ENCODE assay signal across 8 mouse cellular contexts in genomic region chr1:156040731-156041401, GRCm38 (mm10). TPM values are rescaled to one million over a fixed set of nuclear protein-coding genes. Genes with fewer than 3 reads are reported as not detected.
DNase-seq lines count a peak whose midpoint lies in the region; ATAC-seq lines count a peak whose summit lies in the region.

No protein-coding gene starts in this region.

- 0 out of 2 replicates have a peak overlapping the region, but pooled peaks have one; percentile 51 for H3K27ac ChIP-seq in hindbrain, embryonic 16.5 days (ENCODE audit: low read depth, low read length)

- no peaks in the 10 kb centered on the region for H3K27me3 ChIP-seq in hindbrain, embryonic 16.5 days (replicated peaks; ENCODE audit: control insufficient read depth, insufficient read depth, low read length)

- peak; percentile 98 for DNase-seq in ZHBTc4 (ENCODE audit: low read depth, low spot score)
- DNase-seq in cerebellum, postnatal 4 days (ENCODE audit: low spot score in 2 of 2): peak; percentile 61 to 84
- DNase-seq in gastrocnemius, adult 18-20 months (ENCODE audit: low spot score): peak; percentile 93
- DNase-seq in left cerebral cortex, adult 18-20 months (ENCODE audit: low spot score in 2 of 2): peak; percentile 91 to 94
- peak; percentile 92 to 93 for DNase-seq in lung, postnatal 4 days
- peak; percentile 94 for DNase-seq in retina, postnatal 1 day
- DNase-seq in thymus, postnatal 4 days: peak; percentile 91

- 2% methylated on average over 22 of the region's 22 CpGs for WGBS in hindbrain, embryonic 16.5 days

- H3K9ac ChIP-seq in hindbrain, embryonic 16.5 days (ENCODE audit: low read depth, low read length): peak overlapping the region; percentile 67

- ATAC-seq in hindbrain, embryonic 16.5 days: peak; percentile 83

- peak overlapping the region; percentile 59 for H3K4me2 ChIP-seq in hindbrain, embryonic 16.5 days (ENCODE audit: low read length)

- H3K9me3 ChIP-seq in hindbrain, embryonic 16.5 days (ENCODE audit: control insufficient read depth, low read length): no peaks in the 10 kb centered on the region

- peak overlapping the region; percentile 61 for H3K4me3 ChIP-seq in hindbrain, embryonic 16.5 days (ENCODE audit: low read length)

- peaks cover 18% of the 10 kb centered on the region for H3K4me1 ChIP-seq in hindbrain, embryonic 16.5 days (ENCODE audit: control insufficient read depth, insufficient read depth, low read depth, low read length)

- H3K36me3 ChIP-seq in hindbrain, embryonic 16.5 days (ENCODE audit: control insufficient read depth, insufficient read depth, low read length): no peaks in the 10 kb centered on the region

RNA-seq across cellular contexts. Expression of gene Tor1aip1, which starts 4.6 kb away (rescaled TPM):
- 100 to 1,000 TPM; 124 to 126 TPM for total RNA-seq in gastrocnemius, adult 18-20 months (2021)
- 17.9 and 18.1 TPM in 2 replicates for polyA plus RNA-seq in hindbrain, embryonic 16.5 days (2015; fragmentation: Nextera tagmentation; extraction: Ambion mirVana)
- 10 to 100 TPM; 25.2 to 32.5 TPM for total RNA-seq in left cerebral cortex, adult 18-20 months (2021)

RNA-seq across cellular contexts. Expression of gene Tor1aip2, which starts 5.7 kb away (rescaled TPM):
- total RNA-seq in gastrocnemius, adult 18-20 months (2021): 10 to 100 TPM; 46.9 to 55.6 TPM
- polyA plus RNA-seq in hindbrain, embryonic 16.5 days (2015; fragmentation: Nextera tagmentation; extraction: Ambion mirVana): 63.9 and 66.4 TPM in 2 replicates
- 10 to 100 TPM; 44.4 to 44.6 TPM for total RNA-seq in left cerebral cortex, adult 18-20 months (2021)

Comparison
In these comparisons a context has a peak if more than half of its experiments do, and no peak if none do; other contexts are left out.
1. Peak in every context shown above with its lines: DNase-seq, ATAC-seq, H3K4me3 ChIP-seq and H3K27ac ChIP-seq.